Mouse (Mus musculus) megakaryocyte-erythroid progenitor cell, adult 5 weeks (primary cell): ENCODE measurements around the gene Srrm4. TPM values are rescaled to one million over a fixed set of nuclear protein-coding genes. Genes with fewer than 3 reads are reported as not detected.

Experiments used
- polyA plus RNA-seq: library from polyadenylated mRNA; stranded (reverse); fragments of >175 nt; gene quantifications from 2 replicates; pipeline ENCODE4 v1.2.3, GENCODE M21; 2012

Gene Srrm4
- not detected in 2 replicates for polyA plus RNA-seq

DNA sequence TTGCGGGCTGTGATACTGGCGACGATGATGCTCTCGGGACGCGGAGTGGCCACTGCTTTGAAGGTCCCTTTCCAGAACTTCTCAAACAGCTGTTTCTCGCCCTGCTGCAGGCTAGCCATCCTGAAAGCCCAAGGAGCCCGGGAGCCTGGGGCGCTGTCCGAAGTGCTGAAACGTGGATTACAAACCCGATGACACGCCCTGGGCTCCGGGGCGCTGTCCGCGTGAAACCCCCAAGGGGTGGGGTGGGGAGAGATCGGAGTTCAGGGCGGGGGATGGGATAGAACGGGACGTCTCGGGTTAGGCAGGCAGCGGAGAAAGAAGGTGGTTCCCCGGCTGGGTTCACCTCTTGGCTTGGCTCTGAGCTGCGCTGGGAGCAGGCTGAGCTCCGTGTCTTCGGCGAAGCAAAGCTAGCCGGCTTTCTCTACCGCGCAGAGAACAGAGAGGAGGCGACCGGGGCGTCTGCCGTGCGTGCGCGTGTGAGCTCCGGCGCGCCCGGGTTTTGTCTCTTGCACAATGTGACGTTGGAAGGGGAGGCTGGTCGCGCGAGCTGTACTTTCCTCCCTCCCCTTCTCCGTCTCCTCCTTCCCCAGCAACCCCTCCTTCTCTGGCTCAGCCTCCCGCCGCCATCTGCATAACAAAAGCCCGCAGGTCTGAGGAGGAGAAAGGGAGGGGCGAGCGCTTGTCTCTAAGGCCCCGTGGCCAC, at the start of gene Srrm4:
TSS of gene Srrm4 (minus strand) at position 472 of the 703 bp plus-strand sequence.

DNA sequence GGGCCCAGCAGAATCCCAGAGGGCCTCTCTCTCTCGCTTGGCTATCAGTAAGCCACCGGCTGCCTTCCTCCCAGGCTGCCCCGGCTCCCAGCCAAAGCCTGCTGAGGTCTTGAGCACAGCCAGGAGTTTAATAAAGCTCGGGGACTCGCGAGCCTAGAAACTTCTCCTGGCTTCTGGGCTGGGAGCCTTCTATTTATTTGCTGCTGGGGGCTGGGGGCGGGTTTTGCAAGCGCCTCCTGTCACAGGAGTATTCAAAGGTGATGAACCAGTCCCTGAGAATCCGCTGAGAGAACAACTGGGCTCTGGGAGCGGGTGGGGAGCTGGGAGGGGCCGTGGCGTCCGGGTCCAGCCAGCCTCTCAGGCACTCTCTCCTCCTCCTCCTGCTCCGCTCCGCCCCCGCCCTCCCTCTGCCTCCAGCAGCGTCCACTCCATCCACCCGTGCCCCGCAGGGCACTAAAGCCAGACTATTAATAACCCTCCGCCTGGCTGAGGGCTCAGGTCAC, 168.9 kb downstream of the Srrm4 start, which contains the start of gene Hspb8:
TSS of gene Hspb8 (minus strand) at position 166 of the 503 bp plus-strand sequence.

Other genes with a start within 250 kb of the Srrm4 start
- gene Hspb8, start 169.0 kb downstream of the Srrm4 start, polyA plus RNA-seq = 0.08 and 0.14 TPM in 2 replicates